Mouse (Mus musculus): ENCODE measurements around the gene Cyp27b1.

- TF ChIP-seq USF1 (IDR thresholded peaks at IDR 0.05; ENCODE audit: low read depth) (no peak), MYOG (IDR thresholded peaks at IDR 0.05; ENCODE audit: control insufficient read depth, extremely low read depth, insufficient read length) (no peak), CTCF (IDR thresholded peaks at IDR 0.05; ENCODE audit: control insufficient read depth, insufficient read depth, insufficient read length) (no peak), MYOD1 (IDR thresholded peaks at IDR 0.05; ENCODE audit: control insufficient read depth, insufficient read length, low read depth) (no peak), MAX (IDR thresholded peaks at IDR 0.05) (no peak), CEBPB (IDR thresholded peaks at IDR 0.05; ENCODE audit: low read depth) (no peak)
These were observed 22.4 kb downstream of the Cyp27b1 start, which contains the start of gene Tspan31 for GRCm38 (mm10) chr10:127070190-127071121.
